Mouse (Mus musculus) heart, embryonic 11.5 days (tissue): ENCODE measurements around the gene Spock1. TPM values are rescaled to one million over a fixed set of nuclear protein-coding genes. Genes with fewer than 3 reads are reported as not detected.

Experiments
- ATAC-seq: fragments of 200-750 bp; cut with Nextera tagmentation; replicated peaks from 2 replicates; pipeline ENCODE4 v1.8.0; 2017; ENCODE audit warnings: moderate library complexity; ENCODE audit not compliant: insufficient number of reproducible peaks, low FRiP score, low TSS enrichment
- H3K27ac ChIP-seq: fragments of 300-500 bp; sonication (generic); 2 replicates; pipeline ENCODE4 v1.5.1; 2014; ENCODE audit warnings: mild to moderate bottlenecking, low read depth, low read length
- H3K27me3 ChIP-seq: fragments of 300-500 bp; sonication (generic); 2 replicates; pipeline ENCODE4 v1.6.1; 2014; ENCODE audit warnings: mild to moderate bottlenecking, low read length, mixed read lengths; ENCODE audit not compliant: control insufficient read depth, insufficient read depth
- H3K36me3 ChIP-seq: fragments of 300-500 bp; sonication (generic); 2 replicates; pipeline ENCODE4 v1.6.1; 2014; ENCODE audit warnings: mild to moderate bottlenecking, low read length, moderate library complexity, mixed read lengths; ENCODE audit not compliant: control insufficient read depth, insufficient read depth
- H3K4me1 ChIP-seq: fragments of 300-500 bp; sonication (generic); 2 replicates; pipeline ENCODE4 v1.6.1; 2014; ENCODE audit warnings: low read length; ENCODE audit not compliant: control insufficient read depth, insufficient read depth
- H3K4me2 ChIP-seq: fragments of 300-500 bp; sonication (generic); 2 replicates; pipeline ENCODE4 v1.6.1; 2014; ENCODE audit warnings: mild to moderate bottlenecking, moderate library complexity
- H3K4me3 ChIP-seq: fragments of 300-500 bp; sonication (generic); 2 replicates; pipeline ENCODE4 v1.5.1; 2014; ENCODE audit warnings: low read depth, low read length
- H3K9ac ChIP-seq: fragments of 300-500 bp; sonication (generic); 2 replicates; pipeline ENCODE4 v1.6.1; 2014; ENCODE audit warnings: mild to moderate bottlenecking, low read depth, low read length, moderate library complexity
- H3K9me3 ChIP-seq: fragments of 300-500 bp; sonication (generic); replicated peaks from 2 replicates; pipeline ENCODE4 v1.6.1; 2016; ENCODE audit warnings: low read length; ENCODE audit not compliant: control insufficient read depth
- WGBS: fragments of 180-500 bp; shearing (Covaris S2); extraction: QIAGEN DNeasy Blood & Tissue Kit; methylation state at CpG from one replicate; pipeline ENCODE4 v1.1.7; 2014; ENCODE audit not compliant: insufficient replicate concordance; 5-methylcytosine and 5-hydroxymethylcytosine counted together
- polyA plus RNA-seq: library from polyadenylated mRNA; unstranded; fragments of >200 nt; fragmentation: Nextera tagmentation; extraction: Ambion mirVana; gene quantifications from 2 replicates; pipeline ENCODE4 v1.2.1, GENCODE M21; 2014

Spock1 gene
- polyA plus RNA-seq, 1 experiment from 2014 or later = 0.69 TPM

- Histone ChIP-seq H3K9ac (no peak overlapping the region), H3K36me3 (no peaks in the 10 kb centered on the region), H3K27ac (no peak overlapping the region), H3K27me3 (no peaks in the 10 kb centered on the region), H3K4me3 (no peak overlapping the region), H3K4me2 (no peak overlapping the region), H3K9me3 (peaks cover 4% of the 10 kb centered on the region; the same call in 1 of the 2 replicates), H3K4me1 (no peaks in the 10 kb centered on the region)
- no peak for ATAC-seq
- 88% methylated on average over 4 of the region's 4 CpGs for WGBS
These were observed 476.3 kb downstream of the Spock1 start for GRCm38 (mm10) chr13:57431815-57432214.

DNA sequence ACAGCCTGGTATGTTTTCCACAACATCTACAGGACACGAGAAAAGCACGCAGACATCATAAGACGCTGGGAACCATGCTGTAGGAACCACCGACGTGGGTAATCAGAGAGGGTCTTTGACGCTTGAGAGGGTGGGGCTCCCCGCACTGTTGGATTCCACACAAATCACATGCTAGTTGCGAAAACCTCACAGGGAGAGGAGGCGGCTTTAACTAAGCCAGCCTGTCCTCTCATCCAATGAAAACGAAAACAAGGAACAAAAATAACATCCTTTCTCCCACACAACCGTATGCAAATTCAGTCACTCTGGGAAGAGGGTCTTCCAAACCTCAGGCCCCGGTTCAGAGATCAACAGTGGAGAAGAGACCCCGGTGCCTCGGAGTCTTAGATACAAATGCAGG lies 479.3 kb downstream of the Spock1 start:
- Histone ChIP-seq H3K4me2 (no peak overlapping the region), H3K9ac (no peak overlapping the region), H3K9me3 (peaks cover 4% of the 10 kb centered on the region; the same call in 1 of the 2 replicates), H3K27me3 (no peaks in the 10 kb centered on the region), H3K36me3 (no peaks in the 10 kb centered on the region), H3K4me3 (no peak overlapping the region), H3K27ac (no peak overlapping the region), H3K4me1 (no peaks in the 10 kb centered on the region)
- 56% methylated on average over 14 of the region's 14 CpGs for WGBS
- no peak for ATAC-seq

GRCm38 (mm10) chr13:57418781-57419180 lies 489.4 kb downstream of the Spock1 start:
- 84% methylated on average over 5 of the region's 5 CpGs for WGBS
- H3K4me1 ChIP-seq = no peaks in the 10 kb centered on the region
- no peak overlapping the region for H3K4me2 ChIP-seq
- H3K4me3 ChIP-seq = no peak overlapping the region
- H3K9me3 ChIP-seq = no peaks in the 10 kb centered on the region
- no peaks in the 10 kb centered on the region for H3K36me3 ChIP-seq
- no peak for ATAC-seq
- H3K9ac ChIP-seq = no peak overlapping the region
- H3K27me3 ChIP-seq = no peaks in the 10 kb centered on the region
- no peak overlapping the region for H3K27ac ChIP-seq

- Histone ChIP-seq H3K27me3 (no peaks in the 10 kb centered on the region), H3K9ac (no peak overlapping the region), H3K4me1 (0 out of 2 replicates have a peak, but pooled peaks cover 3% of the 10 kb centered on the region), H3K27ac (no peak overlapping the region), H3K36me3 (no peaks in the 10 kb centered on the region), H3K4me3 (no peak overlapping the region), H3K4me2 (no peak overlapping the region), H3K9me3 (no peaks in the 10 kb centered on the region)
- no peak for ATAC-seq
- WGBS = 97% methylated on average over 1 of the region's 1 CpGs
These were observed 493.4 kb downstream of the Spock1 start for GRCm38 (mm10) chr13:57414716-57415115.

- ATAC-seq = no peak
- no peak overlapping the region for H3K27ac ChIP-seq
These were observed 500.5 kb downstream of the Spock1 start for GRCm38 (mm10) chr13:57407666-57408065.

DNA sequence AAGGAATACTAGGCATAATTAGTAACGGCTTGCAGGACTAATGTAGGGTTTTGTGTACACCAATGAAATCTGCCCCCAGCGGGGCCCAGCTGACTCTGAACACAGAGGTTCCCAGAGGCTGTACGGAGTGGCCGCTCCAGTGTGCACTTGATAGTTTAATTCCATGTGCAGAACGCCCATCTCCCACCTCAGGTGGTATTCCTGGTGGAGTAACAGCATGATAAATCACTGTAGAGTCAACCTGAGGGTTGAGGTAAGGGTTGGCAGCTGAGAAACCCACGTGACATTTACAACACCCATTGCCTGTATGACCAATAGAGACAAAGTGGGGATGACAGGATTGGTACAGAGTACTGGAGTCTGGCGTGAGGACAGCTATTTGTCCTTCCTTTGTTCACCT lies 505.7 kb downstream of the Spock1 start:
- 81% methylated on average over 7 of the region's 7 CpGs for WGBS
- H3K4me1 ChIP-seq = no peaks in the 10 kb centered on the region
- no peaks in the 10 kb centered on the region for H3K36me3 ChIP-seq
- H3K4me2 ChIP-seq = no peak overlapping the region
- no peak overlapping the region for H3K27ac ChIP-seq
- no peak for ATAC-seq
- no peaks in the 10 kb centered on the region for H3K9me3 ChIP-seq
- H3K9ac ChIP-seq = no peak overlapping the region
- H3K4me3 ChIP-seq = no peak overlapping the region
- no peaks in the 10 kb centered on the region for H3K27me3 ChIP-seq

More at GRCm38 (mm10) chr13:57407666-57408065, 500.5 kb downstream of the Spock1 start:
- H3K36me3 ChIP-seq = no peaks in the 10 kb centered on the region
- no peaks in the 10 kb centered on the region for H3K9me3 ChIP-seq
- H3K4me1 ChIP-seq = 0 out of 2 replicates have a peak, but pooled peaks cover 3% of the 10 kb centered on the region
- H3K4me2 ChIP-seq = no peak overlapping the region
- H3K4me3 ChIP-seq = no peak overlapping the region
- WGBS = 85% methylated on average over 4 of the region's 4 CpGs
- H3K9ac ChIP-seq = no peak overlapping the region
- no peaks in the 10 kb centered on the region for H3K27me3 ChIP-seq

DNA sequence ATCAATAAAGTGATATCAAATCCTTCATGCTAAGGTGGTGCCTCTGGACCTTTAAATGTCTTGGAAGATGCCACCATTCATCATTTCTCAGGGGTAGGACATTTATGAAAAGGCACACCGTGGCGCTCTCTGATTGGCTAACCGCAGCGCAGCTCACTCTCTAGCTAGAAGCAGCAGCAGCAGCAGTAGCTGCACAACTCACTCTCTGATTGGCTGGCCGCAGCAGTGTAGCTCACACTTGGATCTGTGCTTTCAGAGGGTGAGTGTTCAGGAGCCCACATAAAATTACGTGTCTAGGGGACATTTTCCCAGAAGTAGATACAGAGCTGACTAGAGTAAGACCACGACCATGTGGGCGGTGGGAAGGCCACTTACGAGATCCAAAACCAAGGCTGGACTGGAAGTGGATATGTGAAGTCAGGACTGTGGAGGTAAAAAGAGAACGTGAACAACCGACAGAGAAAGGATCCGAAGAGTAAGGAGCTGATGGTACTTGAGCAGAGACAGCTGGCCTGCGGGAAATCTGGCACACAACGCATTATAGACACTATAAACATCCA lies 535.9 kb downstream of the Spock1 start:
- Histone ChIP-seq H3K4me3 (no peak overlapping the region), H3K9me3 (no peaks in the 10 kb centered on the region), H3K27me3 (no peaks in the 10 kb centered on the region), H3K4me2 (no peak overlapping the region), H3K27ac (no peak overlapping the region), H3K9ac (no peak overlapping the region), H3K4me1 (no peaks in the 10 kb centered on the region), H3K36me3 (no peaks in the 10 kb centered on the region)
- ATAC-seq = no peak
- WGBS = 83% methylated on average over 14 of the region's 14 CpGs

Other genes starting within 250 kb of the Spock1 start
- 3.6 and 4.3 TPM in 2 replicates for gene Klhl3, start 205.3 kb upstream of the Spock1 start, polyA plus RNA-seq
- 18.2 and 21.7 TPM in 2 replicates for gene Hnrnpa0, start 220.2 kb upstream of the Spock1 start, polyA plus RNA-seq
- 30.7 and 32.5 TPM in 2 replicates for gene Idnk, start 249.3 kb upstream of the Spock1 start, polyA plus RNA-seq